In genomic region chr14:123190729-123191128, GRCm38 (mm10) we compare ENCODE assay signal across 17 mouse cellular contexts.
"Had no signal": no experiment of that assay in that cellular context is flagged by ENCODE, and none has a peak within 500 bp of the region (broad histone marks: within the 10 kb centered on the region; RNA-seq: fewer than 3 reads in every experiment).

No protein-coding gene starts in this region.

- H3K9me3 ChIP-seq: lung, embryonic 15.5 days; megakaryocyte, embryonic 14.5 days; midbrain, embryonic 13.5 days; midbrain, embryonic 15.5 days; neural tube, embryonic 12.5 days; stomach, embryonic 15.5 days had no signal

- H3K4me1 ChIP-seq: lung, embryonic 15.5 days; megakaryocyte, embryonic 14.5 days; midbrain, embryonic 13.5 days; midbrain, embryonic 15.5 days; neural tube, embryonic 12.5 days; stomach, embryonic 15.5 days had no signal

- H3K27me3 ChIP-seq: lung, embryonic 15.5 days; megakaryocyte, embryonic 14.5 days; midbrain, embryonic 13.5 days; midbrain, embryonic 15.5 days; neural tube, embryonic 12.5 days; stomach, embryonic 15.5 days had no signal

- H3K4me3 ChIP-seq: lung, embryonic 15.5 days; megakaryocyte, embryonic 14.5 days; midbrain, embryonic 13.5 days; midbrain, embryonic 15.5 days; neural tube, embryonic 12.5 days; stomach, embryonic 15.5 days had no signal

- H3K27ac ChIP-seq: lung, embryonic 15.5 days; macrophage; midbrain, embryonic 13.5 days; midbrain, embryonic 15.5 days; neural tube, embryonic 12.5 days; stomach, embryonic 15.5 days; stomach, postnatal 0 days had no signal

- H3K9ac ChIP-seq: liver, postnatal 0 days; lung, embryonic 15.5 days; midbrain, embryonic 13.5 days; midbrain, embryonic 15.5 days; neural tube, embryonic 12.5 days; stomach, embryonic 15.5 days had no signal

- DNase-seq: liver, postnatal 0 days; lung, adult 2 months; lung, postnatal 14 days; lung, postnatal 36 days; right cerebral cortex, postnatal 14 days; thymus, adult 2 months; thymus, postnatal 25 days; thymus, postnatal 4 days had no signal

- ATAC-seq: liver, postnatal 0 days; lung, postnatal 0 days; midbrain, embryonic 13.5 days; midbrain, embryonic 15.5 days had no signal

- H3K36me3 ChIP-seq: lung, embryonic 15.5 days; midbrain, embryonic 13.5 days; midbrain, embryonic 15.5 days; neural tube, embryonic 12.5 days; stomach, embryonic 15.5 days had no signal

- H3K4me2 ChIP-seq: lung, embryonic 15.5 days; midbrain, embryonic 13.5 days; midbrain, embryonic 15.5 days; neural tube, embryonic 12.5 days; stomach, embryonic 15.5 days had no signal
